Mouse (Mus musculus) ES-Bruce4 (cell line): ENCODE data around the gene Rimkla.

ENCODE experiments used
- CTCF ChIP-seq: IDR thresholded peaks from one replicate; pipeline ENCODE4 v1.8.1; 2011; ENCODE audit warnings: low read depth, low read length
- EP300 ChIP-seq: IDR thresholded peaks from 2 replicates; pipeline ENCODE4 v1.6.1; 2011; ENCODE audit warnings: low read depth, low read length; ENCODE audit not compliant: insufficient read depth
- POLR2A ChIP-seq: IDR thresholded peaks from one replicate; pipeline ENCODE4 v1.8.1; 2011; ENCODE audit warnings: low read length; ENCODE audit not compliant: insufficient read depth

- TF ChIP-seq CTCF (no peak), EP300 (no peak), POLR2A (no peak)
These were observed 64.7 kb downstream of the Rimkla start for GRCm38 (mm10) chr4:119427680-119428079.
